ENCODE assay signal across 13 mouse cellular contexts in genomic region chr11:104438450-104438849, GRCm38 (mm10). TPM values are rescaled to one million over a fixed set of nuclear protein-coding genes. Genes with fewer than 3 reads are reported as not detected.
A peak's percentile ranks its signal among the peaks of the same experiment; 100 is the strongest.
DNase-seq lines count a peak whose midpoint lies in the region; ATAC-seq and TF ChIP-seq lines count a peak whose summit lies in the region.
"Had no signal": no experiment of that assay in that cellular context is flagged by ENCODE, and none has a peak within 500 bp of the region (broad histone marks: within the 10 kb centered on the region; RNA-seq: fewer than 3 reads in every experiment).

No protein-coding gene starts in this region.

- DNase-seq in forebrain, embryonic 11.5 days (ENCODE audit: low spot score), result no peak
- no peak for DNase-seq in intestine, embryonic 14.5 days (ENCODE audit: low spot score)
- no peak for DNase-seq in embryonic facial prominence, embryonic 14.5 days (ENCODE audit: low spot score)
- no peak for DNase-seq in liver, postnatal 0 days
- no peak for DNase-seq in gastrocnemius, postnatal 4 days (ENCODE audit: low spot score in 2 of 2)
- no peak for DNase-seq in kidney, adult 9 months
- DNase-seq: kidney, adult 11 months; kidney, postnatal 36 days; right cerebral cortex, adult 18-20 months had no signal

- H3K27ac ChIP-seq in forebrain, embryonic 12.5 days, result no peak overlapping the region
- H3K27ac ChIP-seq in forebrain, embryonic 11.5 days (ENCODE audit: low read depth, low read length), result no peak overlapping the region
- H3K27ac ChIP-seq in intestine, embryonic 14.5 days (ENCODE audit: low read depth), result no peak overlapping the region
- H3K27ac ChIP-seq in intestine, embryonic 16.5 days (ENCODE audit: low read length), result no peak overlapping the region
- H3K27ac ChIP-seq in embryonic facial prominence, embryonic 14.5 days (replicated peaks; ENCODE audit: low read depth, low read length), result no peak overlapping the region
- no peak overlapping the region for H3K27ac ChIP-seq in liver, postnatal 0 days (ENCODE audit: low read depth)
- H3K27ac ChIP-seq: heart, embryonic 15.5 days; limb, embryonic 15.5 days had no signal

- no peaks in the 10 kb centered on the region for H3K27me3 ChIP-seq in forebrain, embryonic 12.5 days
- H3K27me3 ChIP-seq in forebrain, embryonic 11.5 days (ENCODE audit: control insufficient read depth, insufficient read depth, low read length), result no peaks in the 10 kb centered on the region
- H3K27me3 ChIP-seq in intestine, embryonic 14.5 days (replicated peaks; ENCODE audit: control insufficient read depth, insufficient read depth, low read length), result no peaks in the 10 kb centered on the region
- no peaks in the 10 kb centered on the region for H3K27me3 ChIP-seq in intestine, embryonic 16.5 days (replicated peaks; ENCODE audit: control insufficient read depth, insufficient read depth, low read length)
- no peaks in the 10 kb centered on the region for H3K27me3 ChIP-seq in embryonic facial prominence, embryonic 14.5 days (replicated peaks; ENCODE audit: control insufficient read depth, insufficient read depth, low read length)
- no peaks in the 10 kb centered on the region for H3K27me3 ChIP-seq in liver, postnatal 0 days (ENCODE audit: insufficient read depth, low read length)
- H3K27me3 ChIP-seq: heart, embryonic 15.5 days; limb, embryonic 15.5 days had no signal

- H3K9ac ChIP-seq in forebrain, embryonic 12.5 days, result no peak overlapping the region
- no peak overlapping the region for H3K9ac ChIP-seq in forebrain, embryonic 11.5 days (ENCODE audit: low read length)
- H3K9ac ChIP-seq in intestine, embryonic 14.5 days (ENCODE audit: low read length), result no peak overlapping the region
- no peak overlapping the region for H3K9ac ChIP-seq in intestine, embryonic 16.5 days (ENCODE audit: low read depth, low read length)
- H3K9ac ChIP-seq in embryonic facial prominence, embryonic 14.5 days (ENCODE audit: low read depth, low read length), result no peak overlapping the region
- H3K9ac ChIP-seq in liver, postnatal 0 days (replicated peaks), result no peak overlapping the region
- H3K9ac ChIP-seq: heart, embryonic 15.5 days; limb, embryonic 15.5 days had no signal

- H3K4me2 ChIP-seq in forebrain, embryonic 12.5 days, result peak overlapping the region; percentile 17
- no peak overlapping the region for H3K4me2 ChIP-seq in forebrain, embryonic 11.5 days (ENCODE audit: low read depth, low read length, severe bottlenecking)
- peak overlapping the region; percentile 91 for H3K4me2 ChIP-seq in intestine, embryonic 14.5 days (ENCODE audit: low read length)
- H3K4me2 ChIP-seq in intestine, embryonic 16.5 days (ENCODE audit: low read depth, low read length), result no peak overlapping the region
- peak overlapping the region; percentile 23; the same call in 1 of the 2 replicates for H3K4me2 ChIP-seq in embryonic facial prominence, embryonic 14.5 days (ENCODE audit: low read depth, low read length)
- H3K4me2 ChIP-seq in liver, postnatal 0 days (ENCODE audit: low read depth, low read length), result peak overlapping the region; percentile 80
- H3K4me2 ChIP-seq: heart, embryonic 15.5 days; limb, embryonic 15.5 days had no signal

- no peaks in the 10 kb centered on the region for H3K9me3 ChIP-seq in forebrain, embryonic 12.5 days
- no peaks in the 10 kb centered on the region for H3K9me3 ChIP-seq in forebrain, embryonic 11.5 days (ENCODE audit: control insufficient read depth, low read length)
- H3K9me3 ChIP-seq in intestine, embryonic 14.5 days (ENCODE audit: control insufficient read depth, low read length), result no peaks in the 10 kb centered on the region
- H3K9me3 ChIP-seq in intestine, embryonic 16.5 days (ENCODE audit: control insufficient read depth, low read length), result no peaks in the 10 kb centered on the region
- no peaks in the 10 kb centered on the region for H3K9me3 ChIP-seq in embryonic facial prominence, embryonic 14.5 days (ENCODE audit: control insufficient read depth, low read length)
- no peaks in the 10 kb centered on the region for H3K9me3 ChIP-seq in liver, postnatal 0 days (ENCODE audit: low read length)
- H3K9me3 ChIP-seq: heart, embryonic 15.5 days; limb, embryonic 15.5 days had no signal

- H3K36me3 ChIP-seq in forebrain, embryonic 12.5 days (replicated peaks), result no peaks in the 10 kb centered on the region
- H3K36me3 ChIP-seq in forebrain, embryonic 11.5 days (ENCODE audit: control insufficient read depth, insufficient read depth, low read length), result no peaks in the 10 kb centered on the region
- no peaks in the 10 kb centered on the region for H3K36me3 ChIP-seq in intestine, embryonic 14.5 days (ENCODE audit: control insufficient read depth, insufficient read depth, low read length)
- no peaks in the 10 kb centered on the region for H3K36me3 ChIP-seq in intestine, embryonic 16.5 days (ENCODE audit: control insufficient read depth, insufficient read depth, low read length)
- H3K36me3 ChIP-seq in embryonic facial prominence, embryonic 14.5 days (ENCODE audit: control insufficient read depth, insufficient read depth, low read length), result no peaks in the 10 kb centered on the region
- H3K36me3 ChIP-seq in liver, postnatal 0 days (replicated peaks; ENCODE audit: insufficient read depth, low read length), result no peaks in the 10 kb centered on the region
- H3K36me3 ChIP-seq: heart, embryonic 15.5 days; limb, embryonic 15.5 days had no signal

- peak; percentile 54; the same call in 1 of the 2 replicates for TF ChIP-seq EP300 in liver, postnatal 0 days (IDR thresholded peaks at IDR 0.05; ENCODE audit: low read depth)

- TF ChIP-seq CTCF in liver, postnatal 0 days (IDR thresholded peaks at IDR 0.05; ENCODE audit: low read depth), result no peak

- no peak overlapping the region for H3K4me3 ChIP-seq in forebrain, embryonic 12.5 days (replicated peaks)
- H3K4me3 ChIP-seq in forebrain, embryonic 11.5 days (ENCODE audit: low read depth, low read length), result no peak overlapping the region
- H3K4me3 ChIP-seq in intestine, embryonic 14.5 days (ENCODE audit: low read depth, low read length), result no peak overlapping the region
- no peak overlapping the region for H3K4me3 ChIP-seq in intestine, embryonic 16.5 days (ENCODE audit: low read length)
- no peak overlapping the region for H3K4me3 ChIP-seq in embryonic facial prominence, embryonic 14.5 days (ENCODE audit: low read depth, low read length)
- no peak overlapping the region for H3K4me3 ChIP-seq in liver, postnatal 0 days (ENCODE audit: low read depth, low read length)
- H3K4me3 ChIP-seq: heart, embryonic 15.5 days; limb, embryonic 15.5 days had no signal

- H3K4me1 ChIP-seq in forebrain, embryonic 12.5 days, result peaks cover 20% of the 10 kb centered on the region
- 0 out of 2 replicates have a peak, but pooled peaks cover 2% of the 10 kb centered on the region for H3K4me1 ChIP-seq in forebrain, embryonic 11.5 days (replicated peaks; ENCODE audit: control insufficient read depth, insufficient read depth, low read length)
- H3K4me1 ChIP-seq in intestine, embryonic 14.5 days (replicated peaks; ENCODE audit: control insufficient read depth, insufficient read depth, low read length), result peaks cover 24% of the 10 kb centered on the region
- peaks cover 7% of the 10 kb centered on the region for H3K4me1 ChIP-seq in intestine, embryonic 16.5 days (ENCODE audit: control insufficient read depth, insufficient read depth, low read length)
- H3K4me1 ChIP-seq in embryonic facial prominence, embryonic 14.5 days (ENCODE audit: control insufficient read depth, insufficient read depth, low read length), result peaks cover 39% of the 10 kb centered on the region
- peaks cover 40% of the 10 kb centered on the region for H3K4me1 ChIP-seq in liver, postnatal 0 days (ENCODE audit: insufficient read depth)

- no peak for ATAC-seq in forebrain, embryonic 12.5 days (ENCODE audit: low FRiP score)
- no peak for ATAC-seq in forebrain, embryonic 11.5 days (replicated peaks; ENCODE audit: low FRiP score)
- no peak for ATAC-seq in intestine, embryonic 14.5 days (replicated peaks; ENCODE audit: low FRiP score, low TSS enrichment, low read depth)
- ATAC-seq in intestine, embryonic 16.5 days, result no peak
- ATAC-seq in embryonic facial prominence, embryonic 14.5 days (ENCODE audit: low read depth), result no peak
- no peak for ATAC-seq in liver, postnatal 0 days

RNA-seq across cellular contexts. Expression of gene Kansl1, which starts 30.2 kb away (rescaled TPM):
- 34.9 and 36.2 TPM in 2 replicates for polyA plus RNA-seq in forebrain, embryonic 12.5 days (2016; fragmentation: Nextera tagmentation; extraction: Ambion mirVana)
- 35.4 and 35.6 TPM in 2 replicates for polyA plus RNA-seq in forebrain, embryonic 11.5 days (2014; fragmentation: Nextera tagmentation; extraction: Ambion mirVana)
- polyA plus RNA-seq in intestine, embryonic 14.5 days (2014; fragmentation: Nextera tagmentation; extraction: Ambion mirVana), result 26.7 and 27.9 TPM in 2 replicates
- 13.7 and 14.4 TPM in 2 replicates for polyA plus RNA-seq in intestine, embryonic 16.5 days (2015; fragmentation: Nextera tagmentation; extraction: Ambion mirVana)
- polyA plus RNA-seq in embryonic facial prominence, embryonic 14.5 days (2014; fragmentation: Nextera tagmentation; extraction: Ambion mirVana), result 26.0 and 27.9 TPM in 2 replicates
- polyA plus RNA-seq in liver, postnatal 0 days (2015; fragmentation: Nextera tagmentation; extraction: Ambion mirVana), result 3.8 and 4.1 TPM in 2 replicates
- total RNA-seq in gastrocnemius, postnatal 4 days (2021), result 10 to 100 TPM; 34.6 to 37.7 TPM

Comparison
In these comparisons a context has a peak if more than half of its experiments do, and no peak if none do; other contexts are left out.
1. H3K4me2 ChIP-seq: peak in forebrain, embryonic 12.5 days (single experiment), intestine, embryonic 14.5 days (single experiment), embryonic facial prominence, embryonic 14.5 days (single experiment) and liver, postnatal 0 days (single experiment); none in forebrain, embryonic 11.5 days (single experiment) and intestine, embryonic 16.5 days (single experiment).